Mouse (Mus musculus) forebrain, embryonic 16.5 days (tissue): ENCODE results near the gene Dnajc1. TPM values are rescaled to one million over a fixed set of nuclear protein-coding genes. Genes with fewer than 3 reads are reported as not detected.
A peak's percentile ranks its signal among the peaks of the same experiment; 100 is the strongest.

ENCODE experiments used
- ATAC-seq: fragments of 200-750 bp; cut with Nextera tagmentation; 2 replicates; pipeline ENCODE4 v1.8.0; 2017; ENCODE audit warnings: mild to moderate bottlenecking, moderate library complexity
- H3K27ac ChIP-seq: fragments of 300-500 bp; sonication (generic); 2 replicates; pipeline ENCODE4 v1.5.1; 2014; ENCODE audit warnings: low read length, control low read depth
- H3K27me3 ChIP-seq: fragments of 300-500 bp; sonication (generic); replicated peaks from 2 replicates; pipeline ENCODE4 v1.6.1; 2014; ENCODE audit warnings: low read length; ENCODE audit not compliant: control insufficient read depth, insufficient read depth
- H3K36me3 ChIP-seq: fragments of 300-500 bp; sonication (generic); 2 replicates; pipeline ENCODE4 v1.6.1; 2014; ENCODE audit not compliant: control insufficient read depth, insufficient read depth
- H3K4me1 ChIP-seq: fragments of 300-500 bp; sonication (generic); replicated peaks from 2 replicates; pipeline ENCODE4 v1.6.1; 2014; ENCODE audit warnings: low read length; ENCODE audit not compliant: control insufficient read depth, insufficient read depth
- H3K4me2 ChIP-seq: fragments of 300-500 bp; sonication (generic); 2 replicates; pipeline ENCODE4 v1.6.1; 2014; ENCODE audit warnings: mild to moderate bottlenecking, low read length, control low read depth
- H3K4me3 ChIP-seq: fragments of 300-500 bp; sonication (generic); replicated peaks from 2 replicates; pipeline ENCODE4 v1.5.1; 2014; ENCODE audit warnings: mild to moderate bottlenecking, low read length, control low read depth
- H3K9ac ChIP-seq: fragments of 300-500 bp; sonication (generic); replicated peaks from 2 replicates; pipeline ENCODE4 v1.6.1; 2014; ENCODE audit warnings: low read depth, low read length, control low read depth
- H3K9me3 ChIP-seq: fragments of 300-500 bp; sonication (generic); 2 replicates; pipeline ENCODE4 v1.6.1; 2016; ENCODE audit warnings: low read length; ENCODE audit not compliant: control insufficient read depth
- WGBS: fragments of 180-500 bp; shearing (Covaris S2); extraction: QIAGEN DNeasy Blood & Tissue Kit; methylation state at CpG from one replicate; pipeline ENCODE4 v1.1.7; 2014; 5-methylcytosine and 5-hydroxymethylcytosine counted together
- polyA plus RNA-seq: library from polyadenylated mRNA; unstranded; fragments of >200 nt; fragmentation: Nextera tagmentation; extraction: Ambion mirVana; gene quantifications from 2 replicates; pipeline ENCODE4 v1.2.1, GENCODE M21; 2015

Dnajc1 gene
- polyA plus RNA-seq, 1 experiment from 2014 or later, result 28.5 TPM

GRCm38 (mm10) chr2:18188367-18188766, 204.3 kb downstream of the Dnajc1 start:
- H3K4me3 ChIP-seq, result no peak overlapping the region
- H3K4me2 ChIP-seq, result no peak overlapping the region
- no peaks in the 10 kb centered on the region for H3K27me3 ChIP-seq
- H3K9ac ChIP-seq, result no peak overlapping the region
- 93% methylated on average over 2 of the region's 2 CpGs for WGBS
- H3K4me1 ChIP-seq, result no peaks in the 10 kb centered on the region
- H3K9me3 ChIP-seq, result no peaks in the 10 kb centered on the region
- H3K36me3 ChIP-seq, result peaks cover 7% of the 10 kb centered on the region; the same call in 1 of the 2 replicates
- ATAC-seq, result no peak
- H3K27ac ChIP-seq, result no peak overlapping the region

- Histone ChIP-seq H3K4me1 (no peaks in the 10 kb centered on the region), H3K9ac (no peak overlapping the region), H3K4me3 (no peak overlapping the region), H3K27ac (no peak overlapping the region), H3K27me3 (no peaks in the 10 kb centered on the region), H3K36me3 (peaks cover 3% of the 10 kb centered on the region; the same call in 1 of the 2 replicates), H3K4me2 (no peak overlapping the region), H3K9me3 (no peaks in the 10 kb centered on the region)
- no peak for ATAC-seq
Measured at GRCm38 (mm10) chr2:18183079-18183478, 209.6 kb downstream of the Dnajc1 start.

- Histone ChIP-seq H3K27me3 (no peaks in the 10 kb centered on the region), H3K4me2 (no peak overlapping the region), H3K9me3 (no peaks in the 10 kb centered on the region), H3K27ac (no peak overlapping the region), H3K4me3 (no peak overlapping the region), H3K9ac (no peak overlapping the region), H3K36me3 (peaks cover 3% of the 10 kb centered on the region; the same call in 1 of the 2 replicates), H3K4me1 (no peaks in the 10 kb centered on the region)
- no peak for ATAC-seq
- 98% methylated on average over 3 of the region's 3 CpGs for WGBS
Measured at GRCm38 (mm10) chr2:18181631-18182030, 211.0 kb downstream of the Dnajc1 start.

- Histone ChIP-seq H3K27ac (no peak overlapping the region), H3K36me3 (peaks cover 3% of the 10 kb centered on the region; the same call in 1 of the 2 replicates), H3K4me3 (no peak overlapping the region), H3K4me2 (no peak overlapping the region), H3K9ac (no peak overlapping the region), H3K9me3 (no peaks in the 10 kb centered on the region), H3K27me3 (no peaks in the 10 kb centered on the region), H3K4me1 (no peaks in the 10 kb centered on the region)
- no peak for ATAC-seq
- WGBS, result 97% methylated on average over 5 of the region's 5 CpGs
Measured at GRCm38 (mm10) chr2:18180323-18180722, 212.3 kb downstream of the Dnajc1 start.

GRCm38 (mm10) chr2:18176235-18176634, 216.4 kb downstream of the Dnajc1 start:
- no peak for ATAC-seq
- no peak overlapping the region for H3K4me3 ChIP-seq
- H3K27ac ChIP-seq, result no peak overlapping the region
- no peak overlapping the region for H3K9ac ChIP-seq
- no peaks in the 10 kb centered on the region for H3K4me1 ChIP-seq
- H3K27me3 ChIP-seq, result no peaks in the 10 kb centered on the region
- no peak overlapping the region for H3K4me2 ChIP-seq
- WGBS, result 86% methylated on average over 3 of the region's 3 CpGs
- no peaks in the 10 kb centered on the region for H3K9me3 ChIP-seq
- H3K36me3 ChIP-seq, result no peaks in the 10 kb centered on the region

GRCm38 (mm10) chr2:18175234-18175633, 217.4 kb downstream of the Dnajc1 start:
- no peaks in the 10 kb centered on the region for H3K36me3 ChIP-seq
- H3K27me3 ChIP-seq, result no peaks in the 10 kb centered on the region
- no peaks in the 10 kb centered on the region for H3K9me3 ChIP-seq
- H3K4me2 ChIP-seq, result no peak overlapping the region
- no peak for ATAC-seq
- H3K4me1 ChIP-seq, result no peaks in the 10 kb centered on the region
- H3K27ac ChIP-seq, result no peak overlapping the region
- H3K9ac ChIP-seq, result no peak overlapping the region
- 44% methylated on average over 1 of the region's 1 CpGs for WGBS
- no peak overlapping the region for H3K4me3 ChIP-seq

GRCm38 (mm10) chr2:18169174-18169948, 223.3 kb downstream of the Dnajc1 start:
- no peak overlapping the region for H3K4me3 ChIP-seq
- ATAC-seq, result no peak
- no peaks in the 10 kb centered on the region for H3K27me3 ChIP-seq
- no peaks in the 10 kb centered on the region for H3K36me3 ChIP-seq
- no peak overlapping the region for H3K9ac ChIP-seq
- no peak overlapping the region for H3K27ac ChIP-seq
- H3K9me3 ChIP-seq, result no peaks in the 10 kb centered on the region
- WGBS, result 58% methylated on average over 1 of the region's 1 CpGs
- H3K4me2 ChIP-seq, result no peak overlapping the region
- H3K4me1 ChIP-seq, result no peaks in the 10 kb centered on the region

GRCm38 (mm10) chr2:18165511-18165910, 227.1 kb downstream of the Dnajc1 start:
- Histone ChIP-seq H3K9me3 (no peaks in the 10 kb centered on the region), H3K9ac (no peak overlapping the region), H3K27ac (no peak overlapping the region), H3K36me3 (no peaks in the 10 kb centered on the region), H3K4me3 (no peak overlapping the region), H3K4me1 (peaks cover 6% of the 10 kb centered on the region; the same call in 1 of the 2 replicates), H3K27me3 (no peaks in the 10 kb centered on the region), H3K4me2 (no peak overlapping the region)
- WGBS, result 51% methylated on average over 2 of the region's 2 CpGs
- no peak for ATAC-seq

GRCm38 (mm10) chr2:18160992-18161391, 231.6 kb downstream of the Dnajc1 start:
- no peaks in the 10 kb centered on the region for H3K27me3 ChIP-seq
- H3K36me3 ChIP-seq, result no peaks in the 10 kb centered on the region
- H3K9me3 ChIP-seq, result no peaks in the 10 kb centered on the region
- peaks cover 6% of the 10 kb centered on the region; the same call in 1 of the 2 replicates for H3K4me1 ChIP-seq
- no peak overlapping the region for H3K4me2 ChIP-seq
- H3K4me3 ChIP-seq, result no peak overlapping the region
- H3K9ac ChIP-seq, result no peak overlapping the region
- H3K27ac ChIP-seq, result no peak overlapping the region
- WGBS, result 30% methylated on average over 5 of the region's 5 CpGs
- 0 out of 2 replicates have a peak, but pooled peaks have one; percentile 57 for ATAC-seq
